Mouse (Mus musculus) bone marrow, adult 2 months (tissue): ENCODE results near the gene Cops7a.

ENCODE experiments used
- CTCF ChIP-seq: fragments of 200-500 bp; IDR thresholded peaks from 2 replicates; pipeline ENCODE4 v1.5.1; 2011; ENCODE audit warnings: low read length, control low read depth; ENCODE audit not compliant: control insufficient read depth, insufficient read depth
- POLR2A ChIP-seq: fragments of 200-500 bp; IDR thresholded peaks from 2 replicates; pipeline ENCODE4 v1.6.1; 2011; ENCODE audit warnings: low read depth, mild to moderate bottlenecking, control low read depth, low read length, borderline replicate concordance; ENCODE audit not compliant: control insufficient read depth

DNA sequence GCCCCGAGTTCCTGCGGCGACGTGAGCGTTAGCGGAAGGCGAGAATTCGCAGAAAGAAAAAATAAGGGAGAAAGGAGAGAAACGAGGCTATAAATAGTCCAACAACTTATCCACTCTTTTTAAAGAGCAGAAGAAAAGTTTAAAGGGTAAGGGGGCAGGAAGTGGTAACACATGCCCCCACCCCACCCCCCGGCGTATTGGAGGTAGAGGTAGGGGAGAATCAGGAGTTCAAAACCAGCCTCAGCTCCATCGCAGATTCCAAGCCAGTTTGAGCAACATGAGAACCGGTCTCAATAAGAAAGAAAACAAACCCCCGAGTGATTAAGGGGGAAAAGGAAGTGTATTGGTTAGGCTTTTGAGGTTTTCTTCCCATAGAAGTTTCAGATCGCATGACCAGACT lies 409 bp upstream of the Cops7a start:
- TF ChIP-seq POLR2A (no peak), CTCF (no peak)
